8 mouse cellular contexts compared by ENCODE assay signal in the genomic region with DNA sequence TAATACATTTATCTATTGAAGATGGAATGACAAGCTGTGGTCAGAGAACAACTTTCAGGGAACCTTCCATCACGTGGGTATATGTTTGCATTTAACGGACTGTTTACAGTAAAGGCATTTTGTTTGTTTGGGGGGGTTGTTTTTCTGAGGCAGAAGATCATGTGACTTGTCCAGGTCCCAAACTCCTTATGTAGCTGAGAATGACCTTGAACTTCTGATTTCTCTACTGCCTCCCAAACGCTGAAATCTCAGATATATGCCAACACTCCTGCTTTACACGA. TPM values are rescaled to one million over a fixed set of nuclear protein-coding genes. Genes with fewer than 3 reads are reported as not detected.
DNase-seq lines count a peak whose midpoint lies in the region; ATAC-seq and TF ChIP-seq lines count a peak whose summit lies in the region.

No protein-coding gene starts in this region.

- no peaks in the 10 kb centered on the region for H3K9me3 ChIP-seq in neural tube, embryonic 11.5 days (ENCODE audit: control insufficient read depth, low read length)
- H3K9me3 ChIP-seq in limb, embryonic 12.5 days = no peaks in the 10 kb centered on the region
- H3K9me3 ChIP-seq in stomach, embryonic 15.5 days = no peaks in the 10 kb centered on the region

- no peak overlapping the region for H3K27ac ChIP-seq in cerebellum, adult 2 months (ENCODE audit: insufficient read depth, low read length)
- H3K27ac ChIP-seq in neural tube, embryonic 11.5 days (ENCODE audit: low read depth, low read length) = no peak overlapping the region
- H3K27ac ChIP-seq in limb, embryonic 12.5 days = no peak overlapping the region
- H3K27ac ChIP-seq in stomach, embryonic 15.5 days = no peak overlapping the region

- no peak for TF ChIP-seq POLR2A in cerebellum, adult 2 months (IDR thresholded peaks at IDR 0.05; ENCODE audit: borderline replicate concordance, insufficient read depth, low read length)

- no peak; the same call in 1 of the 2 replicates for ATAC-seq in neural tube, embryonic 11.5 days (ENCODE audit: insufficient read depth, low FRiP score, low TSS enrichment)
- no peak for ATAC-seq in limb, embryonic 12.5 days (ENCODE audit: insufficient number of reproducible peaks, insufficient read depth, low FRiP score, low TSS enrichment, low read depth)
- peak; percentile 4; the same call in 1 of the 2 replicates for ATAC-seq in stomach, embryonic 15.5 days (ENCODE audit: insufficient read depth, low FRiP score, low read depth)

- WGBS in cerebellum, adult 2 months = 15% methylated on average over 4 of the region's 4 CpGs
- 29% methylated on average over 4 of the region's 4 CpGs for WGBS in neural tube, embryonic 11.5 days
- 32% methylated on average over 4 of the region's 4 CpGs for WGBS in limb, embryonic 12.5 days
- 19% methylated on average over 4 of the region's 4 CpGs for WGBS in stomach, embryonic 15.5 days

- H3K4me3 ChIP-seq in cerebellum, adult 2 months (replicated peaks; ENCODE audit: insufficient read depth, low read depth, low read length) = peak overlapping the region; percentile 98
- peak overlapping the region; percentile 74 for H3K4me3 ChIP-seq in neural tube, embryonic 11.5 days (ENCODE audit: low read depth, low read length)
- H3K4me3 ChIP-seq in limb, embryonic 12.5 days (replicated peaks) = peak overlapping the region; percentile 93
- peak overlapping the region; percentile 85 for H3K4me3 ChIP-seq in stomach, embryonic 15.5 days (replicated peaks)

- no peaks in the 10 kb centered on the region for H3K4me1 ChIP-seq in cerebellum, adult 2 months (ENCODE audit: control insufficient read depth, insufficient read depth, low read length)
- H3K4me1 ChIP-seq in neural tube, embryonic 11.5 days (ENCODE audit: control insufficient read depth, insufficient read depth, low read length) = no peaks in the 10 kb centered on the region
- peaks cover 16% of the 10 kb centered on the region for H3K4me1 ChIP-seq in limb, embryonic 12.5 days (replicated peaks)
- peaks cover 7% of the 10 kb centered on the region; the same call in 1 of the 2 replicates for H3K4me1 ChIP-seq in stomach, embryonic 15.5 days

- no peak for DNase-seq in cerebellum, adult 2 months
- DNase-seq in cerebellum, postnatal 25 days = no peak
- DNase-seq in neural tube, embryonic 11.5 days (ENCODE audit: low spot score) = no peak
- no peak for DNase-seq in neural tube, embryonic 10.5 days (ENCODE audit: extremely low spot score, low spot score)
- DNase-seq in embryo, embryonic 10.5 days (ENCODE audit: low spot score) = no peak
- DNase-seq in thymus, postnatal 0 days (ENCODE audit: low spot score) = no peak

- no peak for TF ChIP-seq CTCF in cerebellum, adult 2 months (IDR thresholded peaks at IDR 0.05; ENCODE audit: borderline replicate concordance, insufficient read depth, low read depth, low read length)

- no peak overlapping the region for H3K9ac ChIP-seq in neural tube, embryonic 11.5 days (ENCODE audit: low read length)
- H3K9ac ChIP-seq in limb, embryonic 12.5 days (replicated peaks) = no peak overlapping the region
- H3K9ac ChIP-seq in stomach, embryonic 15.5 days = no peak overlapping the region

- H3K27me3 ChIP-seq in cerebellum, adult 2 months (ENCODE audit: control insufficient read depth, insufficient read depth, low read length) = no peaks in the 10 kb centered on the region
- H3K27me3 ChIP-seq in neural tube, embryonic 11.5 days (ENCODE audit: control insufficient read depth, insufficient read depth, low read length) = no peaks in the 10 kb centered on the region
- no peaks in the 10 kb centered on the region for H3K27me3 ChIP-seq in limb, embryonic 12.5 days
- H3K27me3 ChIP-seq in stomach, embryonic 15.5 days (replicated peaks) = no peaks in the 10 kb centered on the region

- no peaks in the 10 kb centered on the region for H3K36me3 ChIP-seq in neural tube, embryonic 11.5 days (ENCODE audit: control insufficient read depth, insufficient read depth, low read length)
- H3K36me3 ChIP-seq in limb, embryonic 12.5 days = peaks cover 7% of the 10 kb centered on the region
- H3K36me3 ChIP-seq in stomach, embryonic 15.5 days = no peaks in the 10 kb centered on the region

- H3K4me2 ChIP-seq in neural tube, embryonic 11.5 days (ENCODE audit: low read depth) = peak overlapping the region; percentile 56
- peak overlapping the region; percentile 78 for H3K4me2 ChIP-seq in limb, embryonic 12.5 days
- H3K4me2 ChIP-seq in stomach, embryonic 15.5 days = peak overlapping the region; percentile 73

RNA-seq across cellular contexts. Expression of a gene that starts 0.5 kb away (rescaled TPM):
- 23.8 and 25.7 TPM in 2 replicates for polyA plus RNA-seq in cerebellum, adult 2 months (2012; rRNA removed)
- 77.8 TPM in 2 replicates for polyA plus RNA-seq in neural tube, embryonic 11.5 days (2014; fragmentation: Nextera tagmentation; extraction: Ambion mirVana)
- 118 and 120 TPM in 2 replicates for polyA plus RNA-seq in limb, embryonic 12.5 days (2016; fragmentation: Nextera tagmentation; extraction: Ambion mirVana)
- polyA plus RNA-seq in stomach, embryonic 15.5 days (2015; fragmentation: Nextera tagmentation; extraction: Ambion mirVana) = 84.8 and 87.7 TPM in 2 replicates
- polyA plus RNA-seq in thymus, postnatal 0 days (2015; fragmentation: Nextera tagmentation; extraction: Ambion mirVana) = 106 and 119 TPM in 2 replicates

RNA-seq across cellular contexts. Expression of a gene that starts 12.1 kb away (rescaled TPM):
- 0.23 and 0.29 TPM in 2 replicates for polyA plus RNA-seq in cerebellum, adult 2 months (2012; rRNA removed)
- 0.08 TPM in 1 of 2 replicates, not detected in the other for polyA plus RNA-seq in neural tube, embryonic 11.5 days (2014; fragmentation: Nextera tagmentation; extraction: Ambion mirVana)
- polyA plus RNA-seq in limb, embryonic 12.5 days (2016; fragmentation: Nextera tagmentation; extraction: Ambion mirVana) = 0.09 TPM in 1 of 2 replicates, not detected in the other
- polyA plus RNA-seq in stomach, embryonic 15.5 days (2015; fragmentation: Nextera tagmentation; extraction: Ambion mirVana) = 1.6 and 1.9 TPM in 2 replicates
- 0.13 TPM in 1 of 2 replicates, not detected in the other for polyA plus RNA-seq in thymus, postnatal 0 days (2015; fragmentation: Nextera tagmentation; extraction: Ambion mirVana)

RNA-seq across cellular contexts. Expression of a gene that starts 55.2 kb away (rescaled TPM):
- 431 and 479 TPM in 2 replicates for polyA plus RNA-seq in cerebellum, adult 2 months (2012; rRNA removed)
- polyA plus RNA-seq in neural tube, embryonic 11.5 days (2014; fragmentation: Nextera tagmentation; extraction: Ambion mirVana) = 856 and 912 TPM in 2 replicates
- polyA plus RNA-seq in limb, embryonic 12.5 days (2016; fragmentation: Nextera tagmentation; extraction: Ambion mirVana) = 1,006 and 1,010 TPM in 2 replicates
- polyA plus RNA-seq in stomach, embryonic 15.5 days (2015; fragmentation: Nextera tagmentation; extraction: Ambion mirVana) = 990 and 1,013 TPM in 2 replicates
- polyA plus RNA-seq in thymus, postnatal 0 days (2015; fragmentation: Nextera tagmentation; extraction: Ambion mirVana) = 1,355 and 1,379 TPM in 2 replicates

RNA-seq across cellular contexts. Expression of a gene that starts 55.3 kb away (rescaled TPM):
- 46.3 and 47.0 TPM in 2 replicates for polyA plus RNA-seq in cerebellum, adult 2 months (2012; rRNA removed)
- 69.2 and 70.0 TPM in 2 replicates for polyA plus RNA-seq in neural tube, embryonic 11.5 days (2014; fragmentation: Nextera tagmentation; extraction: Ambion mirVana)
- polyA plus RNA-seq in limb, embryonic 12.5 days (2016; fragmentation: Nextera tagmentation; extraction: Ambion mirVana) = 66.7 and 67.1 TPM in 2 replicates
- polyA plus RNA-seq in stomach, embryonic 15.5 days (2015; fragmentation: Nextera tagmentation; extraction: Ambion mirVana) = 58.4 and 61.5 TPM in 2 replicates
- 69.5 and 74.3 TPM in 2 replicates for polyA plus RNA-seq in thymus, postnatal 0 days (2015; fragmentation: Nextera tagmentation; extraction: Ambion mirVana)
